In genomic region chr6:108784056-108784455, GRCm38 (mm10) we compare ENCODE assay signal across 8 mouse cellular contexts. TPM values are rescaled to one million over a fixed set of nuclear protein-coding genes. Genes with fewer than 3 reads are reported as not detected.
DNase-seq lines count a peak whose midpoint lies in the region; ATAC-seq and TF ChIP-seq lines count a peak whose summit lies in the region.

No protein-coding gene starts in this region.

- H3K9ac ChIP-seq in heart, embryonic 13.5 days, result peak overlapping the region; percentile 99
- peak overlapping the region; percentile 95 for H3K9ac ChIP-seq in limb, embryonic 14.5 days (ENCODE audit: low read depth, low read length, severe bottlenecking)

- no peak for TF ChIP-seq CTCF in G1E (IDR thresholded peaks at IDR 0.05; ENCODE audit: low read depth, low read length)
- TF ChIP-seq CTCF in embryonic fibroblast, embryonic 13.5 days (IDR thresholded peaks at IDR 0.05; ENCODE audit: borderline replicate concordance, insufficient read depth, low read length), result no peak

- H3K4me2 ChIP-seq in heart, embryonic 13.5 days, result peak overlapping the region; percentile 82
- peak overlapping the region; percentile 75 for H3K4me2 ChIP-seq in limb, embryonic 14.5 days (replicated peaks; ENCODE audit: low read depth, low read length, severe bottlenecking)
- H3K4me2 ChIP-seq in myocyte (ENCODE audit: low read depth), result peak overlapping the region; percentile 86

- no peaks in the 10 kb centered on the region for H3K36me3 ChIP-seq in heart, embryonic 13.5 days
- H3K36me3 ChIP-seq in G1E (replicated peaks) (peaks cover 33% of the 10 kb centered on the region), myocyte (ENCODE audit: control insufficient read depth, insufficient read depth) (no peaks in the 10 kb centered on the region)
- no peaks in the 10 kb centered on the region for H3K36me3 ChIP-seq in limb, embryonic 14.5 days (ENCODE audit: control insufficient read depth, insufficient read depth, low read length)

- peak overlapping the region; percentile 56 for H3ac ChIP-seq in myocyte (ENCODE audit: control insufficient read depth, insufficient read length)

- peak overlapping the region; percentile 100 for H3K4me3 ChIP-seq in heart, embryonic 13.5 days
- H3K4me3 ChIP-seq in G1E (ENCODE audit: low read depth, low read length) (peak overlapping the region; percentile 100), myocyte (peak overlapping the region; percentile 81)
- peak overlapping the region; percentile 68 for H3K4me3 ChIP-seq in embryonic fibroblast, embryonic 13.5 days (ENCODE audit: insufficient read depth, low read length)
- H3K4me3 ChIP-seq in limb, embryonic 14.5 days (replicated peaks; ENCODE audit: low read length), result peak overlapping the region; percentile 100

- no peaks in the 10 kb centered on the region for H3K9me3 ChIP-seq in heart, embryonic 13.5 days
- H3K9me3 ChIP-seq in G1E (replicated peaks), result no peaks in the 10 kb centered on the region
- no peaks in the 10 kb centered on the region for H3K9me3 ChIP-seq in limb, embryonic 14.5 days (ENCODE audit: control insufficient read depth, low read length)

- peaks cover 61% of the 10 kb centered on the region for H3K79me2 ChIP-seq in myocyte (ENCODE audit: control insufficient read depth, insufficient read depth)

- intact Hi-C loops in heart, postnatal 36 days (cut with DNase I), result loop anchor here (10.0 kb wide), 1 partner anchor 1979 kb away; the partner anchor contains the start of gene Crbn

- 24% methylated on average over 11 of the region's 11 CpGs for WGBS in heart, embryonic 13.5 days
- WGBS in limb, embryonic 14.5 days, result 24% methylated on average over 11 of the region's 11 CpGs

- peaks cover 22% of the 10 kb centered on the region for H3K4me1 ChIP-seq in heart, embryonic 13.5 days
- peaks cover 55% of the 10 kb centered on the region for H3K4me1 ChIP-seq in G1E (ENCODE audit: insufficient read depth, low read depth, low read length)
- peaks cover 7% of the 10 kb centered on the region for H3K4me1 ChIP-seq in embryonic fibroblast, embryonic 13.5 days (ENCODE audit: control insufficient read depth, insufficient read depth, low read length)
- H3K4me1 ChIP-seq in limb, embryonic 14.5 days (ENCODE audit: control insufficient read depth, insufficient read depth, low read length), result peaks cover 12% of the 10 kb centered on the region

- no peak for TF ChIP-seq POLR2A in embryonic fibroblast, embryonic 13.5 days (IDR thresholded peaks at IDR 0.05; ENCODE audit: low read depth, low read length)
- no peak for TF ChIP-seq POLR2A in limb, embryonic 14.5 days (IDR thresholded peaks at IDR 0.05; ENCODE audit: borderline replicate concordance, extremely low read depth, insufficient read depth, insufficient read length)
- TF ChIP-seq POLR2A in myocyte (IDR thresholded peaks at IDR 0.05; ENCODE audit: insufficient read length, low read depth), result no peak

- peak overlapping the region; percentile 88 for H3K27ac ChIP-seq in heart, embryonic 13.5 days (replicated peaks)
- H3K27ac ChIP-seq in embryonic fibroblast, embryonic 13.5 days (ENCODE audit: insufficient read depth, low read length), result no peak overlapping the region
- no peak overlapping the region for H3K27ac ChIP-seq in limb, embryonic 14.5 days (replicated peaks; ENCODE audit: low read depth, low read length)

- no peak for ATAC-seq in heart, embryonic 13.5 days (ENCODE audit: extremely low read depth, insufficient number of reproducible peaks, low FRiP score, low TSS enrichment)
- ATAC-seq in G1E (ENCODE audit: extremely low read depth, insufficient number of reproducible peaks, low FRiP score, poor library complexity, severe bottlenecking), result peak; percentile 11; the same call in 1 of the 2 replicates
- no peak for ATAC-seq in limb, embryonic 14.5 days (ENCODE audit: low FRiP score, low read depth)

- no peaks in the 10 kb centered on the region for H3K27me3 ChIP-seq in heart, embryonic 13.5 days (replicated peaks)
- H3K27me3 ChIP-seq in G1E (ENCODE audit: insufficient read depth, low read length) (no peaks in the 10 kb centered on the region), myocyte (ENCODE audit: control insufficient read depth, insufficient read depth, insufficient read length) (no peaks in the 10 kb centered on the region)
- no peaks in the 10 kb centered on the region for H3K27me3 ChIP-seq in limb, embryonic 14.5 days (ENCODE audit: control insufficient read depth, insufficient read depth, low read length)

- DNase-seq in heart, postnatal 36 days, result no peak
- peak; percentile 11 for DNase-seq in G1E (ENCODE audit: low spot score)
- DNase-seq in limb, embryonic 14.5 days (ENCODE audit: low spot score), result peak; percentile 14
- no peak for DNase-seq in spleen, postnatal 4 days (ENCODE audit: low spot score in 2 of 2)
- no peak for DNase-seq in cerebellum, postnatal 10 days

TF ChIP-seq in myocyte, 11 proteins besides CTCF, POLR2A, EP300 and RAD21:
- TF ChIP-seq SRF (IDR thresholded peaks at IDR 0.05; ENCODE audit: control insufficient read depth, insufficient read length, low read depth), result no peak
- TF ChIP-seq E2F4 (IDR thresholded peaks at IDR 0.05; ENCODE audit: insufficient read depth), result no peak
- TF ChIP-seq TCF3 (IDR thresholded peaks at IDR 0.05; ENCODE audit: insufficient read length, low read depth), result no peak
- TF ChIP-seq CEBPB (IDR thresholded peaks at IDR 0.05; ENCODE audit: insufficient read depth, poor library complexity, severe bottlenecking), result no peak
- TF ChIP-seq MYOG (IDR thresholded peaks at IDR 0.05; ENCODE audit: control insufficient read depth in 1 of 3, insufficient read depth in 1 of 3, insufficient read length in 2 of 3, low read depth in 2 of 3), result no peak
- no peak for TF ChIP-seq POLR2AphosphoS2 (IDR thresholded peaks at IDR 0.05; ENCODE audit: insufficient read length, low read depth)
- no peak for TF ChIP-seq USF1 (IDR thresholded peaks at IDR 0.05; ENCODE audit: low read depth)
- no peak for TF ChIP-seq TCF12 (IDR thresholded peaks at IDR 0.05; ENCODE audit: insufficient read depth, poor library complexity, severe bottlenecking)
- TF ChIP-seq MAX (IDR thresholded peaks at IDR 0.05; ENCODE audit: low read depth), result no peak
- no peak for TF ChIP-seq REST (IDR thresholded peaks at IDR 0.05; ENCODE audit: insufficient read depth, insufficient read length)
- TF ChIP-seq MYOD1 (IDR thresholded peaks at IDR 0.05; ENCODE audit: control insufficient read depth in 1 of 3, insufficient read length in 2 of 3, low read depth in 2 of 3), result no peak

RNA-seq across cellular contexts. Expression of gene Arl8b, which starts 1.2 kb away (rescaled TPM):
- 57.8 and 63.2 TPM in 2 replicates for polyA plus RNA-seq in heart, embryonic 13.5 days (2015; fragmentation: Nextera tagmentation; extraction: Ambion mirVana)
- 10 to 100 TPM; 92.3 to 95.7 TPM for total RNA-seq in heart, postnatal 36 days (2021)
- 400 and 537 TPM in 2 replicates for total RNA-seq in G1E (2014; fragmentation: Nextera tagmentation)
- 168 and 207 TPM in 2 replicates for total RNA-seq in G1E (2017)
- polyA plus RNA-seq in G1E (2012), result 18.8 and 20.9 TPM in 2 replicates
- polyA plus RNA-seq in embryonic fibroblast, embryonic 13.5 days (2011; ENCODE audit: insufficient read length, low read depth, missing spikeins), result 123 and 164 TPM in 2 replicates
- 26.9 and 28.0 TPM in 2 replicates for polyA plus RNA-seq in limb, embryonic 14.5 days (2012; rRNA removed)
- polyA plus RNA-seq in limb, embryonic 14.5 days (2014; fragmentation: Nextera tagmentation; extraction: Ambion mirVana), result 76.5 and 78.7 TPM in 2 replicates
- polyA plus RNA-seq in myocyte (2012; fragmentation: generic; extraction: Trizol), result 41.2 TPM

RNA-seq across cellular contexts. Expression of gene Edem1, which starts 44.4 kb away (rescaled TPM):
- polyA plus RNA-seq in heart, embryonic 13.5 days (2015; fragmentation: Nextera tagmentation; extraction: Ambion mirVana), result 10.2 and 14.1 TPM in 2 replicates
- 10 to 100 TPM; 10.6 to 12.4 TPM for total RNA-seq in heart, postnatal 36 days (2021)
- total RNA-seq in G1E (2014; fragmentation: Nextera tagmentation) (58.4 and 66.1 TPM in 2 replicates), G1E (2017) (79.5 and 84.2 TPM in 2 replicates)
- polyA plus RNA-seq in G1E (2012) (9.6 and 10.3 TPM in 2 replicates), myocyte (2012; fragmentation: generic; extraction: Trizol) (15.4 TPM)
- 107 and 120 TPM in 2 replicates for polyA plus RNA-seq in embryonic fibroblast, embryonic 13.5 days (2011; ENCODE audit: insufficient read length, low read depth, missing spikeins)
- polyA plus RNA-seq in limb, embryonic 14.5 days (2012; rRNA removed), result 20.2 and 23.5 TPM in 2 replicates
- 24.2 and 26.3 TPM in 2 replicates for polyA plus RNA-seq in limb, embryonic 14.5 days (2014; fragmentation: Nextera tagmentation; extraction: Ambion mirVana)

Comparison
In these comparisons a context has a peak if more than half of its experiments do, and no peak if none do; other contexts are left out.
1. DNase-seq: peak in G1E (single experiment) and limb, embryonic 14.5 days (single experiment); none in heart, postnatal 36 days (0 of 2), spleen, postnatal 4 days (0 of 2) and cerebellum, postnatal 10 days (0 of 2).
2. Peak in every context shown above with its lines, with median percentiles within 50 percentile points of each other: H3K4me2 ChIP-seq and H3K4me3 ChIP-seq.